Mouse (Mus musculus) embryonic facial prominence, embryonic 15.5 days (tissue): ENCODE measurements around the gene Tmem39a. TPM values are rescaled to one million over a fixed set of nuclear protein-coding genes. Genes with fewer than 3 reads are reported as not detected.

Source experiments
- ATAC-seq: fragments of 200-750 bp; cut with Nextera tagmentation; 2 replicates; pipeline ENCODE4 v1.8.0; 2017; ENCODE audit warnings: low read depth, moderate TSS enrichment; ENCODE audit not compliant: insufficient number of reproducible peaks, low FRiP score, low TSS enrichment
- H3K27ac ChIP-seq: fragments of 300-500 bp; sonication (generic); replicated peaks from 2 replicates; pipeline ENCODE4 v1.5.1; 2015; ENCODE audit warnings: mild to moderate bottlenecking, inconsistent platforms
- H3K27me3 ChIP-seq: fragments of 300-500 bp; sonication (generic); 2 replicates; pipeline ENCODE4 v1.6.1; 2015; ENCODE audit warnings: inconsistent platforms
- H3K36me3 ChIP-seq: fragments of 300-500 bp; sonication (generic); 2 replicates; pipeline ENCODE4 v1.6.1; 2015; ENCODE audit warnings: mild to moderate bottlenecking, inconsistent platforms
- H3K4me1 ChIP-seq: fragments of 300-500 bp; sonication (generic); 2 replicates; pipeline ENCODE4 v1.6.1; 2015; ENCODE audit warnings: inconsistent platforms
- H3K4me2 ChIP-seq: fragments of 300-500 bp; sonication (generic); replicated peaks from 2 replicates; pipeline ENCODE4 v1.6.1; 2015; ENCODE audit warnings: mild to moderate bottlenecking, inconsistent platforms
- H3K4me3 ChIP-seq: fragments of 300-500 bp; sonication (generic); replicated peaks from 2 replicates; pipeline ENCODE4 v1.5.1; 2015; ENCODE audit warnings: mild to moderate bottlenecking, inconsistent platforms
- H3K9ac ChIP-seq: fragments of 300-500 bp; sonication (generic); 2 replicates; pipeline ENCODE4 v1.6.1; 2015; ENCODE audit warnings: inconsistent platforms
- H3K9me3 ChIP-seq: fragments of 300-500 bp; sonication (generic); replicated peaks from 2 replicates; pipeline ENCODE4 v1.6.1; 2016; ENCODE audit warnings: inconsistent platforms
- WGBS: fragments of 180-500 bp; shearing (Covaris S2); methylation state at CpG from one replicate; pipeline ENCODE4 v1.1.7; 2015; 5-methylcytosine and 5-hydroxymethylcytosine counted together
- polyA plus RNA-seq: library from polyadenylated mRNA; unstranded; fragments of >200 nt; fragmentation: Nextera tagmentation; extraction: Ambion mirVana; gene quantifications from 2 replicates; pipeline ENCODE4 v1.2.1, GENCODE M21; 2015

The Tmem39a gene
- polyA plus RNA-seq, 1 experiment from 2014 or later, result 138 TPM

- 2% methylated on average over 54 of the region's 54 CpGs for WGBS
- Histone ChIP-seq H3K9ac (peak within 1 kb of the TSS; percentile 73), H3K27ac (peak within 1 kb of the TSS; percentile 56; the same call in 1 of the 2 replicates)
Measured at GRCm38 (mm10) chr16:38549479-38550396, 8.8 kb upstream of the Tmem39a start, which contains the start of gene Poglut1. Poglut1 (minus strand) TSS chr16:38550258.

GRCm38 (mm10) chr16:38555988-38556387 is 2.5 kb upstream of the Tmem39a start:
- no peak overlapping the region for H3K4me2 ChIP-seq
- 76% methylated on average over 3 of the region's 3 CpGs for WGBS
- no peak overlapping the region for H3K9ac ChIP-seq
- no peak for ATAC-seq
- no peaks in the 10 kb centered on the region for H3K4me1 ChIP-seq
- H3K4me3 ChIP-seq, result no peak overlapping the region
- H3K9me3 ChIP-seq, result no peaks in the 10 kb centered on the region
- H3K27ac ChIP-seq, result no peak overlapping the region
- no peaks in the 10 kb centered on the region for H3K36me3 ChIP-seq
- H3K27me3 ChIP-seq, result peaks cover 39% of the 10 kb centered on the region

More at GRCm38 (mm10) chr16:38549479-38550396, 8.8 kb upstream of the Tmem39a start, which contains the start of gene Poglut1:
- H3K9me3 ChIP-seq, result no peaks in the 10 kb centered on the region
- peaks cover 16% of the 10 kb centered on the region for H3K4me1 ChIP-seq
- H3K4me3 ChIP-seq, result peak within 1 kb of the TSS; percentile 81
- peaks cover 16% of the 10 kb centered on the region for H3K36me3 ChIP-seq
- peak; percentile 90 for ATAC-seq
- H3K4me2 ChIP-seq, result peak within 1 kb of the TSS; percentile 77
- peaks cover 12% of the 10 kb centered on the region; the same call in 1 of the 2 replicates for H3K27me3 ChIP-seq

GRCm38 (mm10) chr16:38562131-38562967 is 3.9 kb downstream of the Tmem39a start:
- peak overlapping the region; percentile 87 for H3K27ac ChIP-seq
- WGBS, result 7% methylated on average over 37 of the region's 37 CpGs
- peak overlapping the region; percentile 88 for H3K9ac ChIP-seq
- H3K27me3 ChIP-seq, result peaks cover 19% of the 10 kb centered on the region
- H3K9me3 ChIP-seq, result no peaks in the 10 kb centered on the region
- H3K4me3 ChIP-seq, result peak overlapping the region; percentile 93
- peaks cover 20% of the 10 kb centered on the region for H3K36me3 ChIP-seq
- ATAC-seq, result peak; percentile 92
- H3K4me2 ChIP-seq, result peak overlapping the region; percentile 53
- 0 out of 2 replicates have a peak, but pooled peaks cover 10% of the 10 kb centered on the region for H3K4me1 ChIP-seq

GRCm38 (mm10) chr16:38562968-38563327 is 4.5 kb downstream of the Tmem39a start:
- WGBS, result under 1% methylated on average over 25 of the region's 25 CpGs
- H3K4me1 ChIP-seq, result 0 out of 2 replicates have a peak, but pooled peaks cover 10% of the 10 kb centered on the region

GRCm38 (mm10) chr16:38563516-38563915 is 5.0 kb downstream of the Tmem39a start:
- peaks cover 16% of the 10 kb centered on the region for H3K27me3 ChIP-seq
- H3K36me3 ChIP-seq, result peaks cover 26% of the 10 kb centered on the region
- H3K27ac ChIP-seq, result no peak overlapping the region
- H3K9ac ChIP-seq, result peak overlapping the region; percentile 88
- peak overlapping the region; percentile 93 for H3K4me3 ChIP-seq
- ATAC-seq, result no peak
- H3K4me2 ChIP-seq, result peak overlapping the region; percentile 53
- 0 out of 2 replicates have a peak, but pooled peaks cover 10% of the 10 kb centered on the region for H3K4me1 ChIP-seq
- 28% methylated on average over 10 of the region's 10 CpGs for WGBS
- H3K9me3 ChIP-seq, result no peaks in the 10 kb centered on the region

More at GRCm38 (mm10) chr16:38562968-38563327, 4.5 kb downstream of the Tmem39a start:
- Histone ChIP-seq H3K4me3 (peak overlapping the region; percentile 93), H3K36me3 (peaks cover 21% of the 10 kb centered on the region), H3K27ac (peak overlapping the region; percentile 87), H3K9ac (peak overlapping the region; percentile 88), H3K9me3 (no peaks in the 10 kb centered on the region), H3K4me2 (peak overlapping the region; percentile 53), H3K27me3 (peaks cover 19% of the 10 kb centered on the region)
- ATAC-seq, result peak; percentile 73

- no peak for ATAC-seq
- no peak overlapping the region for H3K9ac ChIP-seq
- H3K4me3 ChIP-seq, result no peak overlapping the region
- H3K4me2 ChIP-seq, result no peak overlapping the region
- no peaks in the 10 kb centered on the region for H3K27me3 ChIP-seq
- peaks cover 61% of the 10 kb centered on the region for H3K36me3 ChIP-seq
- 0 out of 2 replicates have a peak, but pooled peaks cover 10% of the 10 kb centered on the region for H3K4me1 ChIP-seq
- H3K27ac ChIP-seq, result no peak overlapping the region
- no peaks in the 10 kb centered on the region for H3K9me3 ChIP-seq
- 93% methylated on average over 5 of the region's 5 CpGs for WGBS
Measured at GRCm38 (mm10) chr16:38568192-38568591, 9.7 kb downstream of the Tmem39a start.

GRCm38 (mm10) chr16:38571481-38571880 is 13.0 kb downstream of the Tmem39a start:
- no peak overlapping the region for H3K4me3 ChIP-seq
- peaks cover 68% of the 10 kb centered on the region for H3K36me3 ChIP-seq
- WGBS, result 98% methylated on average over 3 of the region's 3 CpGs

GRCm38 (mm10) chr16:38584761-38585160 is 26.3 kb downstream of the Tmem39a start:
- no peak for ATAC-seq
- H3K4me1 ChIP-seq, result no peaks in the 10 kb centered on the region
- H3K27me3 ChIP-seq, result no peaks in the 10 kb centered on the region
- H3K9me3 ChIP-seq, result no peaks in the 10 kb centered on the region
- H3K36me3 ChIP-seq, result peaks cover 81% of the 10 kb centered on the region
- no peak overlapping the region for H3K4me2 ChIP-seq
- WGBS, result 85% methylated on average over 7 of the region's 7 CpGs
- H3K4me3 ChIP-seq, result no peak overlapping the region
- no peak overlapping the region for H3K27ac ChIP-seq
- H3K9ac ChIP-seq, result no peak overlapping the region

More at GRCm38 (mm10) chr16:38571481-38571880, 13.0 kb downstream of the Tmem39a start:
- Histone ChIP-seq H3K27me3 (no peaks in the 10 kb centered on the region), H3K27ac (no peak overlapping the region), H3K4me1 (0 out of 2 replicates have a peak, but pooled peaks cover under 1% of the 10 kb centered on the region), H3K4me2 (no peak overlapping the region), H3K9ac (no peak overlapping the region), H3K9me3 (no peaks in the 10 kb centered on the region)
- ATAC-seq, result no peak

- Histone ChIP-seq H3K27ac (no peak overlapping the region), H3K4me3 (no peak overlapping the region), H3K36me3 (peaks cover 85% of the 10 kb centered on the region), H3K27me3 (no peaks in the 10 kb centered on the region), H3K9me3 (no peaks in the 10 kb centered on the region), H3K4me2 (no peak overlapping the region), H3K9ac (no peak overlapping the region), H3K4me1 (no peaks in the 10 kb centered on the region)
- 84% methylated on average over 5 of the region's 5 CpGs for WGBS
- no peak for ATAC-seq
Measured at GRCm38 (mm10) chr16:38585186-38585585, 26.7 kb downstream of the Tmem39a start.

GRCm38 (mm10) chr16:38587163-38587562 is 28.7 kb downstream of the Tmem39a start:
- no peak overlapping the region for H3K9ac ChIP-seq
- no peak overlapping the region for H3K4me3 ChIP-seq
- H3K9me3 ChIP-seq, result no peaks in the 10 kb centered on the region
- peaks cover 82% of the 10 kb centered on the region for H3K36me3 ChIP-seq
- no peaks in the 10 kb centered on the region for H3K4me1 ChIP-seq
- ATAC-seq, result no peak
- H3K27ac ChIP-seq, result no peak overlapping the region
- no peaks in the 10 kb centered on the region for H3K27me3 ChIP-seq
- no peak overlapping the region for H3K4me2 ChIP-seq
- WGBS, result 87% methylated on average over 5 of the region's 5 CpGs

GRCm38 (mm10) chr16:38587572-38587971 is 29.1 kb downstream of the Tmem39a start:
- no peaks in the 10 kb centered on the region for H3K9me3 ChIP-seq
- H3K36me3 ChIP-seq, result peaks cover 82% of the 10 kb centered on the region
- no peak overlapping the region for H3K9ac ChIP-seq
- no peak overlapping the region for H3K4me3 ChIP-seq
- no peak for ATAC-seq
- no peak overlapping the region for H3K27ac ChIP-seq
- no peaks in the 10 kb centered on the region for H3K4me1 ChIP-seq
- WGBS, result 93% methylated on average over 4 of the region's 4 CpGs
- no peaks in the 10 kb centered on the region for H3K27me3 ChIP-seq
- H3K4me2 ChIP-seq, result no peak overlapping the region
